Mouse (Mus musculus) kidney, adult 9 months (tissue): ENCODE results near the gene Otulin.

ENCODE experiments used
- DNase-seq: peaks from one replicate; pipeline ENCODE4 v3.0.0; 2022

Otulin gene

GRCm38 (mm10) chr15:27630601-27631383 lies at the start of gene Otulin:
Gene Otulin, minus strand, starts transcription at chr15:27630693.
- DNase-seq, result peak; percentile 98

- DNase-seq, result no peak
These were observed 48.0 kb upstream of the Otulin start for GRCm38 (mm10) chr15:27678511-27678910.

- DNase-seq, result no peak
These were observed 47.3 kb upstream of the Otulin start for GRCm38 (mm10) chr15:27677801-27678200.

- DNase-seq, result no peak
These were observed 45.7 kb upstream of the Otulin start for GRCm38 (mm10) chr15:27676211-27676610.

GRCm38 (mm10) chr15:27675122-27675521 lies 44.6 kb upstream of the Otulin start:
- DNase-seq, result no peak

GRCm38 (mm10) chr15:27674041-27674440 lies 43.5 kb upstream of the Otulin start:
- no peak for DNase-seq

GRCm38 (mm10) chr15:27673151-27673550 lies 42.7 kb upstream of the Otulin start:
- DNase-seq, result no peak

- DNase-seq, result no peak
These were observed 41.8 kb upstream of the Otulin start for GRCm38 (mm10) chr15:27672259-27672658.

- no peak for DNase-seq
These were observed 41.2 kb upstream of the Otulin start for GRCm38 (mm10) chr15:27671612-27672245.

- DNase-seq, result no peak
These were observed 40.2 kb upstream of the Otulin start for GRCm38 (mm10) chr15:27670708-27671107.

GRCm38 (mm10) chr15:27669931-27670411 lies 39.5 kb upstream of the Otulin start:
- no peak for DNase-seq

- no peak for DNase-seq
These were observed 38.8 kb upstream of the Otulin start for GRCm38 (mm10) chr15:27669276-27669675.

GRCm38 (mm10) chr15:27668557-27668956 lies 38.1 kb upstream of the Otulin start:
- no peak for DNase-seq

GRCm38 (mm10) chr15:27668001-27668461 lies 37.5 kb upstream of the Otulin start:
- DNase-seq, result no peak

- DNase-seq, result no peak
These were observed 36.5 kb upstream of the Otulin start for GRCm38 (mm10) chr15:27666911-27667539.

GRCm38 (mm10) chr15:27665392-27665911 lies 35.0 kb upstream of the Otulin start:
- peak; percentile 26 for DNase-seq

GRCm38 (mm10) chr15:27664126-27664525 lies 33.6 kb upstream of the Otulin start:
- no peak for DNase-seq

- no peak for DNase-seq
These were observed 32.2 kb upstream of the Otulin start for GRCm38 (mm10) chr15:27662699-27663098.

GRCm38 (mm10) chr15:27661696-27662095 lies 31.2 kb upstream of the Otulin start:
- DNase-seq, result no peak

- DNase-seq, result peak; percentile 86
These were observed 29.2 kb upstream of the Otulin start for GRCm38 (mm10) chr15:27659592-27660244.

- DNase-seq, result no peak
These were observed 28.6 kb upstream of the Otulin start for GRCm38 (mm10) chr15:27659143-27659542.

- no peak for DNase-seq
These were observed 27.9 kb upstream of the Otulin start for GRCm38 (mm10) chr15:27658356-27658755.

GRCm38 (mm10) chr15:27657866-27658265 lies 27.4 kb upstream of the Otulin start:
- no peak for DNase-seq
